Mouse (Mus musculus) testis, adult 2 months (tissue): ENCODE data around the gene Iqcn. TPM values are rescaled to one million over a fixed set of nuclear protein-coding genes. Genes with fewer than 3 reads are reported as not detected.

ENCODE experiments used
- H3K27ac ChIP-seq: fragments of 200-500 bp; 2 replicates; pipeline ENCODE4 v1.5.1; 2012; ENCODE audit warnings: low read depth, low read length; ENCODE audit not compliant: control insufficient read depth, insufficient read depth
- H3K27me3 ChIP-seq: fragments of 200-500 bp; 2 replicates; pipeline ENCODE4 v1.6.1; 2012; ENCODE audit warnings: mild to moderate bottlenecking, low read length, moderate library complexity; ENCODE audit not compliant: control insufficient read depth, insufficient read depth
- H3K36me3 ChIP-seq: fragments of 200-500 bp; 2 replicates; pipeline ENCODE4 v1.6.1; 2012; ENCODE audit warnings: mild to moderate bottlenecking, low read length; ENCODE audit not compliant: control insufficient read depth, insufficient read depth
- H3K4me1 ChIP-seq: fragments of 200-500 bp; 2 replicates; pipeline ENCODE4 v1.6.1; 2012; ENCODE audit warnings: low read length; ENCODE audit not compliant: control insufficient read depth, insufficient read depth
- H3K4me3 ChIP-seq: fragments of 200-500 bp; 2 replicates; pipeline ENCODE4 v1.5.1; 2012; ENCODE audit warnings: low read depth, mild to moderate bottlenecking, low read length, moderate library complexity, mixed read lengths; ENCODE audit not compliant: control insufficient read depth
- CTCF ChIP-seq: fragments of 200-500 bp; IDR thresholded peaks from 2 replicates; pipeline ENCODE4 v1.5.1; 2012; ENCODE audit warnings: low read depth, mild to moderate bottlenecking, inconsistent platforms, low read length, moderate library complexity; ENCODE audit not compliant: control insufficient read depth, insufficient read depth, insufficient replicate concordance
- POLR2A ChIP-seq: fragments of 200-500 bp; IDR thresholded peaks from 2 replicates; pipeline ENCODE4 v1.6.1; 2012; ENCODE audit warnings: low read depth, mild to moderate bottlenecking, inconsistent platforms, low read length, moderate library complexity; ENCODE audit not compliant: control insufficient read depth
- polyA plus RNA-seq: library from polyadenylated mRNA; depleted of rRNA; stranded (reverse); fragments of >200 nt; gene quantifications from 2 replicates; pipeline ENCODE4 v1.2.3, GENCODE M21; 2012

Gene Iqcn
- polyA plus RNA-seq, 1 experiment: 302 TPM

DNA sequence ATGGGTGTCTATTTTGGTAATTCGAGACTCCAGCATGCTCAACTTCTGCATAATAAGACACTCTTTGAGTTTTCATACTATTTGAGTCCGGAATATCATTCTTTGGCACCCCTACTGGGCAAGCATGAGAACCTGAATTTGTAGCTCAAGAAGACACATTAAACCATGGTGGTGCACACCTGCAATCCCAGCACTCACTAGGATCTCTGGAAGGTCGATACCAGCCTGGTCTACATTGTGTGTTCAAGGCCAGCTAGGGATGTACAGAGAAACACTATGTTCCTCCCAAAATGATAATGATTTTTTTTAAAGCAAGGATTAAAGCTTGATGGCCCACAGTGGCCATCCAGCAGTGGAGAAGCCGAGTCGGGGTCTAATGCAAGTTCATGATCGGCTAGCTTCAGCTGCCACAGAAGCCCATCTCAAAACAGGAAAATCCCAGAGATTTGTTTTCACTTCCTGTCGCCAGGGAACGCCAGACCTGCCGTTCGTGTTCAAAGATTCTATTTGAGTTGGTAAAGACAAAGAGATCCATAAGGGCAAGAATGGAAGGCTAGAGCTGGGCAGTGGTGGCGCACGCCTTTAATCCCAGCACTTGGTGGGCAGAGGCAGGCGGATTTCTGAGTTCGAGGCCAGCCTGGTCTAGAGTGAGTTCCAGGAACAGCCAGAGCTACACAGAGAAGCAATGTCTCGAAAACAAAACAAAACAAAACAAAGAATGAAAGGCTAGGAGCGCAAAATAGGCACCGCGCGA, 30.8 kb upstream of the Iqcn start:
- Histone ChIP-seq H3K4me3 (peak overlapping the region; percentile 96), H3K4me1 (peaks cover 21% of the 10 kb centered on the region), H3K27me3 (no peaks in the 10 kb centered on the region), H3K36me3 (no peaks in the 10 kb centered on the region), H3K27ac (peak overlapping the region; percentile 80)
- TF ChIP-seq POLR2A: no peak
- TF ChIP-seq CTCF: no peak

DNA sequence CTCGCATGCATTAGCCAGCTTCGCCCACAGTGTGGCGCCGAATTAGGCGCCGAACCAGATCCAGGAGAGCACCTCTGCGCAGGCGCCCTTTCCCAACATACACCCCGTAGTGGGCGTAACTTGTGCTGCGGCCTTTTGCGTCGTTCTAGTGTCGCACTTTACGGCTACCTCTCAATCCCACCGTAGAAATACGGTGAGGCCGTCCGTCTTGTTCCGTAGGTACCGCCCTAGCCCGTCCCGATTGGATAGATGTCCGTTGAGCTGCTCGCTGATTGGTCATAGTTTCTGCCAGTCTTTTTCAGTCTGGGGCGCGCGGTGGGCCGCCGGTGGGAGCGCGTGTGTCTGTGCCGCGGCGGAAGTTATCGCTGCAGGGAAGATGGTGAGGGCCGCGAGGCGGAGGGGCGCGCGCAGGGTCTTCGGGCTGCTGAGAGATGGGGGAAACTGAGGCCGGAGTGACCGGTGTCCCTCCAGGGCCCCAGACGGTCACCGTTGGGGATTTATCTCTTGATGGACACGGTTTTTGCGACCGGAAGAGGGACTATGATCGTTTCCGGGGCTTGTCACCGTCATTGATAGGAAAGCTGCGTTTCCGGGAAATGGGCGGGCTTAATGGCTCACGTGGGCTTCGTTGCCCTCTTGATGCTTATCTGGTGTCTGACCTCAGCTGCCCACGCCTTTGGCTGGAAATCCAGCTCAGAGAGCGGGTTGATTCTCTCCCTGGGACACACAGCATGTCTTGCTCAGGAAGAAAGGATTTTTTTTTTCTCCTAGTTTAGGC, 30.0 kb upstream of the Iqcn start, which contains the start of gene Lsm4:
Gene Lsm4 (plus strand): TSS at position 170 of the 778 bp plus-strand sequence.
- Histone ChIP-seq H3K27ac (peak within 1 kb of the TSS; percentile 95), H3K27me3 (no peaks in the 10 kb centered on the region), H3K4me1 (peaks cover 21% of the 10 kb centered on the region), H3K4me3 (peak within 1 kb of the TSS; percentile 96), H3K36me3 (no peaks in the 10 kb centered on the region)
- TF ChIP-seq POLR2A: peak; percentile 40
- peak; percentile 52; the same call in 1 of the 2 replicates for TF ChIP-seq CTCF

DNA sequence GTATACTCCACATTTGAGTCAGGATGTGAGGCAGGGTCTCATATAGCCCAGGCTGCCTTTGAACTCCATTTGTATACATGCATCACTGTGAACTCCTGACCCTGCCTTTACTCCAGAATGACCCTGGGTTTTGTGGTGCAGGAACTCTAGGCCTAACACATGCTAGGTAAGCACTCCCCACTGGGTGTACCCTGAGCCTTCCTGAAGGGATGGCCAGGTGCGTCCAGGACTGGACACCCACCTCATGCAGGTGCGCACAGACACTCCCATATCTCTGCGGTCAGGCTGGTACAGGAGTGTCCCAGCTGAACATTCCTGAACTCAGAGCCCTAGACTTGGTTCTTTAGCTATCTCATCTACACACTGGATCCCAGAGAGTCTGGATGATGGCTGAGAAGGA, 29.1 kb upstream of the Iqcn start:
- Histone ChIP-seq H3K36me3 (no peaks in the 10 kb centered on the region), H3K27me3 (no peaks in the 10 kb centered on the region), H3K4me1 (peaks cover 21% of the 10 kb centered on the region), H3K27ac (peak overlapping the region; percentile 95), H3K4me3 (peak overlapping the region; percentile 96; the same call in 1 of the 2 replicates)
- TF ChIP-seq POLR2A: no peak
- TF ChIP-seq CTCF: no peak

DNA sequence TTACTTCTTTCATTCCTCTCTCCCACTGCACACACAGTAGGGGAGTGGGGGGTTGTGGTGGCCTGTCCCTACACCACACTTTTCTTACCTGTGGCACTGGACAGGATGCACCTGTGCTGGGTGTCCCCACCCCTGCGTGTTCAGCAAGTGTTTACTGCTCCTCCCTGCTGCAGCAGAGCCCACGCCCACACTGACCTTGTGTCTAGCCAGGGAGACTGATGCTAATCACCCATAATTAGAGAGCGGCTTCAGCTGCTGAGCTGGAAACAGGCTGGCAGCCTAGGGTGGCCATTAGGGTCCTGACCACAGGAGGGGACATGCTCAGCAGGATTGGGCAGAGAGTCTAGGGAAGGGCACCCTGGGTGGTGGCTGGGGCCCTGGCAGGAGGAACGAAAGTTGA, 28.5 kb upstream of the Iqcn start:
- no peaks in the 10 kb centered on the region for H3K27me3 ChIP-seq
- no peak overlapping the region for H3K27ac ChIP-seq
- peaks cover 21% of the 10 kb centered on the region for H3K4me1 ChIP-seq
- TF ChIP-seq CTCF (no peak), POLR2A (no peak)
- no peak overlapping the region for H3K4me3 ChIP-seq
- H3K36me3 ChIP-seq: no peaks in the 10 kb centered on the region

- H3K27ac ChIP-seq: no peak overlapping the region
- peaks cover 21% of the 10 kb centered on the region for H3K4me1 ChIP-seq
- no peak for TF ChIP-seq POLR2A
- no peak for TF ChIP-seq CTCF
- H3K36me3 ChIP-seq: no peaks in the 10 kb centered on the region
- H3K4me3 ChIP-seq: no peak overlapping the region
- H3K27me3 ChIP-seq: no peaks in the 10 kb centered on the region
Observed at GRCm38 (mm10) chr8:70675336-70675735, 27.9 kb upstream of the Iqcn start.

DNA sequence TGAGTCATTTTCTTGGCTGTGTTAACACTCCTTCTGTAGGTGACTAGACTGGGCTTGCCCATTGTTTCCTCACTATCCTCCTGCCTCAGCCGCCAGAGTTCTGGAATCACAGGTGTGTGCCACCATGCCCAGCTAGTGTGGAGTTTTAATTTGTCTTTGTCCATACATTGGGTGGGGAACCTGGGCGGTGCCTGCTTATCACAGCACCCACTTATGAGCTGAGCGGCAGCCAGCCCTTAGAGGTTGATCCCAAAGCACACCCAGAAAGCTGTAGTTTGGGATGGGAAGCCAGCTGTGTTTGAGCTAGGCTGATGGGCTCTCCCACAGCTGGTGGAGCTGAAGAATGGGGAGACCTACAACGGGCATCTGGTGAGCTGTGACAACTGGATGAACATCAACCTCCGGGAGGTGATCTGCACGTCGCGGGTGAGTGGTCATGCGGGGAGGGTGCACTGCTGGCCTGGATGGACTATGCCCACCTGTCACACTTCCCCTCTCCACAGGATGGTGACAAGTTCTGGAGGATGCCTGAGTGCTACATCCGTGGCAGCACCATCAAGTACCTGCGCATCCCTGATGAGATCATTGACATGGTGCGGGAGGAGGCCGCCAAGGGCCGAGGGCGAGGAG, 25.7 kb upstream of the Iqcn start:
- H3K27ac ChIP-seq: no peak overlapping the region
- peaks cover 18% of the 10 kb centered on the region for H3K4me1 ChIP-seq
- no peaks in the 10 kb centered on the region for H3K36me3 ChIP-seq
- TF ChIP-seq CTCF: no peak
- no peak for TF ChIP-seq POLR2A
- H3K27me3 ChIP-seq: no peaks in the 10 kb centered on the region
- H3K4me3 ChIP-seq: no peak overlapping the region

DNA sequence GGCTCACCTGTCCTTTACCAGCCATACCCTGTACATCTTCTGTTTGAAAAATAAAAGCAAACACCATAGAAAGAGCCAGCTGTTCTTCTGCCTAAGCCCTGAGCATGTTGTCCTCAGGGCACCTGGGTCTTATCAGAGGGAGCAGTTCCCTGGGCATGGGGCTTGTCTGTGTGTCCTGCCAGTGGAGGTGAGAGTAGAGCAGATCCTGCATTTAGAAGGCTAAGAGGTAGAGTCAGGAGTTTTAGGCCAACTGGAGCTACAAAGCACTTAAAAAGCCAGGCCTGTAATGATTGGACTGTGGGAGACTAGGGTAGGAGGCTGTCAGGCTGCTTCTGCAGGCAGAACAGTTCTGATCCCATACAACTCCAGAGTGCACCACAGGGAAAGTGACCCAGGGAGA, 24.6 kb upstream of the Iqcn start:
- Histone ChIP-seq H3K4me3 (no peak overlapping the region), H3K27me3 (no peaks in the 10 kb centered on the region), H3K36me3 (no peaks in the 10 kb centered on the region), H3K4me1 (peaks cover 16% of the 10 kb centered on the region), H3K27ac (no peak overlapping the region)
- no peak for TF ChIP-seq POLR2A
- no peak for TF ChIP-seq CTCF
